Mouse (Mus musculus) left cerebral cortex, postnatal 10 days (tissue): ENCODE measurements around the gene Fcgbp. TPM values are rescaled to one million over a fixed set of nuclear protein-coding genes. Genes with fewer than 3 reads are reported as not detected.
A peak's percentile ranks its signal among the peaks of the same experiment; 100 is the strongest.
"Not testable (repeated sequence)": the region's sequence is repeated elsewhere in the genome, so short reads cannot be mapped to it uniquely, and the experiment has no call there.

Experiments
- DNase-seq, 2 experiments: peaks; one replicate each; pipeline ENCODE4 v3.0.0; 2021 to 2022; ENCODE audit warnings: low spot score in 2 of 2, mixed read lengths in 1 of 2; ENCODE audit errors: extremely low spot score in 1 of 2
- intact Hi-C: fragments of 180-260 bp; cut with DNase I; formaldehyde crosslinking; loops from one replicate; pipeline ENCODE4 v1.15.1; 2025
- total RNA-seq, 2 experiments: library from RNA; stranded (reverse); gene quantifications; 2 replicates each; pipeline ENCODE4 v1.2.3; 2021

Gene Fcgbp
- under 1 TPM; 0.15 to 0.36 TPM for total RNA-seq

GRCm38 (mm10) chr7:28070531-28071298, at the start of gene Fcgbp:
Gene Fcgbp (plus strand): TSS chr7:28071236.
- DNase-seq = no peak
- intact Hi-C loops = no loop called here

GRCm38 (mm10) chr7:28044524-28044923, 26.5 kb upstream of the Fcgbp start:
- intact Hi-C loops = no loop called here
- no peak for DNase-seq

- intact Hi-C loops = loop anchor here (1.0 to 5.0 kb wide), 3 partner anchors 53 to 119 kb away; no protein-coding TSS in a partner anchor
- DNase-seq = peak; percentile 97 to 98
Observed at GRCm38 (mm10) chr7:28049476-28050409, 21.3 kb upstream of the Fcgbp start, which contains the start of gene Psmc4. Gene Psmc4 (minus strand): TSS chr7:28050101.

DNA sequence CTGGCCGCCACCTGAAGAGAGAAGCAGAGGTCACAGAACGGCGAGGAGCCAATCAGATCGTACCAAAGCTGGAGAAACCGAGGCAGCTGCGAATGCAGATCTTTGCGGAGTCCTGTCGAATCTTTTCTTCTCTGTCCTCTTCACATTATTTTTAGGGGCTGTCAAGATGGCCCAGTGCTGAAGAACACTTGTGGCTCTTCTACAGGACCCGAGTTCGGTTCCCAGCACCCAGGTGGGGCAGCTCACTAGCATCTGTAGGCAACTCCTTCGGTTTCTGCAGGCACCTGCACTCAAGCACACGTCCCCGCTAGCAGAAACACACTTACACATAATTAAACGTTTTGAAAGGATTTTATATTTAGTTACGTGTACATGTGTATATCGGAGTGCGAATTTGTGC, 20.5 kb upstream of the Fcgbp start:
- intact Hi-C loops = loop anchor here (1.0 to 5.0 kb wide), 3 partner anchors 52 to 118 kb away; no protein-coding TSS in a partner anchor
- DNase-seq = no peak

DNA sequence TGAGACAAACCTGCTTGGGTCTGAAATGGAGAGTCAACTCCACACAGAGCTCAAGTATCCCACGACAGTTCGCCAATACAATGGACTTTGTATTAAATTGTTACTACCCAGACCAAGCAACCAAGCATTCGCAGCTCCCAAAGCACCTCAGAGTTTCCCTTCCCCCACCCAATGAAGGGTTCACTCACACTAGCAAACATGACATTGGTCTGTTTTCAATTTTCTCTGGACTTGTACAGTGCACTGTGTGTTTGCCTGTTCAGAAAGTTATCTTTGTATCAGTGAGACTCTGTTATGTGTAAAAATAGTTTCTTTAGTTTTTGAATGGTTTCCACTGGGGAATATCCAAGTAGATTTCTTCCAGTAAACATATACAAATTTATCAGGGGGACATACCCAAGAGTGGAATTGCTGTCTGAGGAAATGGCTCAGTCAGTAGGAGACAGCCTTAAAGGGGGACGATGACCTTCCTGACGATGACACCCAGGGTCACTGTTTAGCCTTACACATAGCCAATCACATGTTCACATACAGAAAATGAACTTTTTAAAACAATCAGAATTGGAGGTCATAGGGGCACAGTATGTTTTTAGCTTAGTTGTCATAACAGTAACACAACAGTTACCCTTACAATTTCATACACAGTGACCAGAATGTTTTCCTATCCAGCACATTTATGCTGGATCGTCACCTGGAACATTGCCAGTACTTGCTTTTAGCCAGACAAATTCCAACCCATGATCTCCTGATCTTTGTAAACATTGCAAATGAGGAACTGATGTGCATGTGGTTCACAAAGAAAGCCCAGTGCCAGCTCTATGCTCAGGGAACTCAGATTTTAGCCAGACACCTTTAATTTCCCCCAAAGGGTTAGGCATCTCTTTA, 17.7 kb upstream of the Fcgbp start:
- intact Hi-C loops = loop anchor here (5.0 kb wide), 2 partner anchors 49 to 94 kb away; no protein-coding TSS in a partner anchor
- DNase-seq = no peak

DNA sequence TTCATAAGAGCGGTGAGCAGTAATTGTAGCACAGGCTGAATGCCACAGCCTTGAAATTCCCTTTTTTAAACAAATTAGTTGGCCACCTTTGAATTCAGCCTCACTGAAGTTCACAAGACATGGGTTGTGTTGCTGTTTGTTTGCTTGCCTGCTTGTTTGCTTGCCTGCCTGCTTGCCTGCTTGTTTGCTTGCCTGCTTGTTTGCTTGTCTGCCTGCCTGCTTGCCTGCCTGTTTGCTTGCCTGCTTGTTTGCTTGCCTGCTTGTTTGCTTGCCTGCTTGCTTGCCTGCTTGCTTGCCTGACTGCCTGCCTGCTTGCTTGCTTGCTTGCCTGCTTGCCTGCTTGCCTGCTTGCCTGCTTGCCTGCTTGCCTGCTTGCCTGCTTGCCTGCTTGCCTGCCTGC, 11.1 kb upstream of the Fcgbp start:
- intact Hi-C loops = no loop called here
- DNase-seq = no peak

DNA sequence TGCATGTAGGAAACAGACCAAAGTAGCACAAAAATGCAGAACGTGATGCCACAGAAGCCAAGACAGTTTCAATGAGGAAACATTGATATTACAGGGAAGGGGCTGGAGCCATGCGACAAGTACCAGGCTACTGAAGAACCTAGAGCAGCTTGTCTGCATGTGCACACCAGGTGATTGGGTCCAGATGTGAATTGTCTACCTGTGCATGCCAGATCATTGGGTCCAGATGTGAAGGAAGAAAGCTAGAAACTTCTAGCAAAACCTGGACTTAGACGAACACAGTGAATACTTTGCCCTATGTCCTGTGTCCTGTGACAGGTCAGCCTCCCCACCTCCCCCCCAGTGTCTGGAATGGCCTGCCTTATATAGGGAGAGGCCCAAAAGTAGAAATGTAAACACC, 2.4 kb upstream of the Fcgbp start:
- intact Hi-C loops = no loop called here
- no peak for DNase-seq

DNA sequence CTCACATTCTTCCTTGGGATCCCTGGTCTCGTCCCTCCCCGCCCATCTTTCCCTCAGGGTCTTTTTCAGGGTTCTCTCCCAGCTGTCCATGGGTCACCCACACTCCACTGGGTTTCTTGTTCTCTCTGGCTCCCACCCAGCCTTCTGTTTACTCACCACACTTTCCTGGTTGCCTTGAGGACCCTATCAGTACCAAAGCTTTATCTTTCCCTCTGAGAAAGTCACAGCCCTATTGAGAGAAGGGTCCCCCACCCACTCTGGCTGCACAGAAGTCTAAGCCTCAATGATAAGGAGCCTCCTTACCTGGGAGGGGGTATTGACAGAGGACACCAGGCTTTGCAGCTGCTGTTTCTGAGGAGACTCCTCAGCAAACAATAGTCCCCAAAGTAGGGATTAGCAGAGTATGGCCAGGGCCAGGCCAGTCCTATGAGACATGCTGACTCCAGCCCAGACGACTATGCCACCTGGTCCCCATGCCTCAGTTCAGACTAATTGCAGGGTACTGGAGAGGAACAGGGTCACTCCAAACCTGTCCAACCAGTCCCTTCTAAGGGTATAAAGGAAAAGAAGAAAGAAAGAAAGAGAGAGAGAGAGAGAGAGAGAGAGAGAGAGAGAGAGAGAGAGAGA, 1.4 kb upstream of the Fcgbp start:
- DNase-seq = no peak
- intact Hi-C loops = no loop called here

- peak in 1 of 2 experiments; percentile 4 for DNase-seq
- intact Hi-C loops = no loop called here
Observed at GRCm38 (mm10) chr7:28084215-28084614, 13.2 kb downstream of the Fcgbp start.

DNA sequence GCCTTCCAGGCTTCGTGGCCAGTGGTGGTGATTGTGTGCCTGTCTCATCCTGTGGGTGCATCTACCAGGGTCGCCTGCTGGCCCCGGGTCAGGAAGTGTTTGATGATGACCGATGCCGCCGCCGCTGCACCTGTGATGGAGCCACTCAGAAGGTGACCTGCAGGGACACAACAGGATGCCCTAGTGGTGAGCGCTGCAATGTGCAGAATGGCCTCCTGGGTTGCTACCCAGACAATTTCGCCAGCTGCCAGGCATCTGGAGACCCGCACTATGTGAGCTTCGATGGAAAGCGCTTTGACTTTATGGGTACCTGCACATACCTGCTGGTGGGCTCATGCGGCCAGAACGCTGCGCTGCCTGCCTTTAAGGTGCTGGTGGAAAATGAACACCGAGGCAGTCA, 15.2 kb downstream of the Fcgbp start:
- intact Hi-C loops = no loop called here
- no peak for DNase-seq

- no peak for DNase-seq
- intact Hi-C loops = no loop called here
Observed at GRCm38 (mm10) chr7:28093541-28093940, 22.5 kb downstream of the Fcgbp start.

- intact Hi-C loops = no loop called here
- DNase-seq = no peak
Observed at GRCm38 (mm10) chr7:28099101-28099500, 28.1 kb downstream of the Fcgbp start.

- intact Hi-C loops = loop anchor here (5.0 kb wide), 1 partner anchor 49 kb away; the partner anchor contains the start of gene Psmc4
Observed at GRCm38 (mm10) chr7:28100596-28101590, 29.9 kb downstream of the Fcgbp start.

GRCm38 (mm10) chr7:28102936-28103335, 31.9 kb downstream of the Fcgbp start:
- intact Hi-C loops = loop anchor here (5.0 kb wide), 1 partner anchor 51 kb away; the partner anchor contains the start of gene Psmc4
- DNase-seq = not testable (repeated sequence)

More at GRCm38 (mm10) chr7:28100596-28101590, 29.9 kb downstream of the Fcgbp start:
- DNase-seq = peak in 1 of 2 experiments; percentile 52

GRCm38 (mm10) chr7:28104670-28105069, 33.6 kb downstream of the Fcgbp start:
- intact Hi-C loops = loop anchor here (5.0 kb wide), 1 partner anchor 52 kb away; the partner anchor contains the start of gene Psmc4
- no peak for DNase-seq

DNA sequence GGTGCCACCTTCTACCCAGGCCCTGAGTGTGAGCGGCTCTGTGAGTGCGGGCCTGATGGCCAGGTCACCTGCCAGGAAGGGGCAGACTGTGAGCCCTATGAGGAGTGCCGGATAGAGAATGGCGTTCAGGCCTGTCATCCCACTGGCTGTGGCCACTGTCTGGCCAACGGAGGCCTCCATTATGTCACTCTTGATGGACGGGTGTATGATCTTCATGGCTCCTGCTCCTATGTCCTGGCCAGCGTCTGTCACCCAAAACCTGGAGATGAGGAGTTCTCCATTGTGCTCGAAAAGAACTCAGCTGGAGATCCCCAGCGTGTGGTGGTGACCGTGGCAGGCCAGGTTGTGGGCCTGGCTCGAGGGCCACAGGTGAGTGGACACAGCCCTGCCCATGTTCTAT, 35.2 kb downstream of the Fcgbp start:
- DNase-seq = no peak
- intact Hi-C loops = no loop called here

GRCm38 (mm10) chr7:28114648-28115047, 43.6 kb downstream of the Fcgbp start:
- DNase-seq = no peak
- intact Hi-C loops = no loop called here
